Mouse (Mus musculus) midbrain, postnatal 0 days (tissue): Measurements from ENCODE around the gene Dlec1. TPM values are rescaled to one million over a fixed set of nuclear protein-coding genes. Genes with fewer than 3 reads are reported as not detected.
A peak's percentile ranks its signal among the peaks of the same experiment; 100 is the strongest.

Experiments used
- ATAC-seq: fragments of 200-750 bp; cut with Nextera tagmentation; 2 replicates; pipeline ENCODE4 v1.8.0; 2017; ENCODE audit warnings: moderate number of reproducible peaks, mild to moderate bottlenecking, moderate TSS enrichment, moderate library complexity; ENCODE audit not compliant: low FRiP score
- DNase-seq: peaks from one replicate; pipeline ENCODE4 v3.0.0-alpha.2; 2015; ENCODE audit warnings: low spot score
- H3K27ac ChIP-seq: fragments of 300-500 bp; sonication (generic); 2 replicates; pipeline ENCODE4 v1.5.1; 2014; ENCODE audit warnings: low read depth, mild to moderate bottlenecking, low read length, mixed read lengths
- H3K27me3 ChIP-seq: fragments of 300-500 bp; sonication (generic); 2 replicates; pipeline ENCODE4 v1.6.1; 2014; ENCODE audit warnings: low read length, control low read depth, mixed read lengths; ENCODE audit not compliant: insufficient read depth
- H3K36me3 ChIP-seq: fragments of 300-500 bp; sonication (generic); 2 replicates; pipeline ENCODE4 v1.6.1; 2014; ENCODE audit warnings: low read length, control low read depth, mixed read lengths; ENCODE audit not compliant: insufficient read depth
- H3K4me1 ChIP-seq: fragments of 300-500 bp; sonication (generic); 2 replicates; pipeline ENCODE4 v1.6.1; 2014; ENCODE audit warnings: mild to moderate bottlenecking, control low read depth, antibody characterized with exemption, low read length, mixed read lengths; ENCODE audit not compliant: insufficient read depth
- H3K4me2 ChIP-seq: fragments of 300-500 bp; sonication (generic); 2 replicates; pipeline ENCODE4 v1.6.1; 2014; ENCODE audit warnings: low read depth, mild to moderate bottlenecking, low read length, mixed read lengths; ENCODE audit not compliant: poor library complexity, severe bottlenecking
- H3K4me3 ChIP-seq: fragments of 300-500 bp; sonication (generic); 2 replicates; pipeline ENCODE4 v1.5.1; 2014; ENCODE audit warnings: low read depth, mild to moderate bottlenecking, low read length, moderate library complexity
- H3K9ac ChIP-seq: fragments of 300-500 bp; sonication (generic); replicated peaks from 2 replicates; pipeline ENCODE4 v1.6.1; 2014; ENCODE audit warnings: mild to moderate bottlenecking, low read length, moderate library complexity, mixed read lengths; ENCODE audit not compliant: poor library complexity, severe bottlenecking
- H3K9me3 ChIP-seq: fragments of 300-500 bp; sonication (generic); 2 replicates; pipeline ENCODE4 v1.6.1; 2016; ENCODE audit warnings: low read length, control low read depth
- CTCF ChIP-seq: IDR thresholded peaks from 2 replicates; pipeline ENCODE4 v1.5.1; 2016; ENCODE audit warnings: antibody characterized with exemption, mild to moderate bottlenecking
- WGBS: fragments of 180-500 bp; shearing (Covaris S2); extraction: QIAGEN DNeasy Blood & Tissue Kit; methylation state at CpG from one replicate; pipeline ENCODE4 v1.1.7; 2014; 5-methylcytosine and 5-hydroxymethylcytosine counted together
- polyA plus RNA-seq: library from polyadenylated mRNA; unstranded; fragments of >200 nt; fragmentation: Nextera tagmentation; extraction: Ambion mirVana; gene quantifications from 2 replicates; pipeline ENCODE4 v1.2.1, GENCODE M21; 2015
- total RNA-seq: library from RNA; depleted of rRNA; stranded (reverse); fragments of >200 nt; gene quantifications from 2 replicates; pipeline ENCODE4 v1.2.3, GENCODE M21; 2014

Dlec1 gene
- total and polyA plus RNA-seq, 2 experiments from 2014 or later, result 0.95 to 2.8 TPM

GRCm38 (mm10) chr9:119064296-119064695 lies 38.0 kb upstream of the Dlec1 start:
- no peak for DNase-seq
- Histone ChIP-seq H3K4me1 (no peaks in the 10 kb centered on the region), H3K9ac (no peak overlapping the region), H3K27ac (no peak overlapping the region), H3K9me3 (no peaks in the 10 kb centered on the region), H3K4me2 (no peak overlapping the region), H3K4me3 (no peak overlapping the region), H3K27me3 (no peaks in the 10 kb centered on the region), H3K36me3 (no peaks in the 10 kb centered on the region)
- 69% methylated on average over 4 of the region's 4 CpGs for WGBS
- no peak for TF ChIP-seq CTCF
- ATAC-seq, result no peak

GRCm38 (mm10) chr9:119067601-119068000 lies 34.7 kb upstream of the Dlec1 start:
- 4% methylated on average over 6 of the region's 6 CpGs for WGBS
- ATAC-seq, result no peak

DNA sequence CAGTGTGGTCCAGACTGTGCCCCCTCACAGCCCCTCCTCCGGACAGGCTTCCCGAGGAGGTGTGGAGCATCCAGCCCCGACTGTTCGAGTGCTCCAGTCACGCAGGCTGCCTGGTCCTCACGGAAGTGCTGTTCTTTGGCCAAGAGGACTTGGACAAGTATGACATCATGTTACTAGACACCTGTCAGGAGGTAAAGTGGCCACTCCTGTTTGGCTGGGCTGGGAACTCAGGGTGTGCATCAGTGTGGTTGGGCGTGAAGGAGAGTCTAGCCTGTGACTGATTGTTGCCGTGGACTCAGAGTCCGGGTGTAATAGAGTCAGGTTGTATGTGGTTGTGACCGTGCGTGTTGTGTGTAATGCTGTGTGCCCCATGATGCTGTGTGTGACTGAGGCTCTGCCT lies 34.0 kb upstream of the Dlec1 start:
- ATAC-seq (no peak), DNase-seq (no peak)
- H3K36me3 ChIP-seq, result no peaks in the 10 kb centered on the region; the same call in 1 of the 2 replicates
- no peak overlapping the region for H3K27ac ChIP-seq
- no peak for TF ChIP-seq CTCF
- H3K4me3 ChIP-seq, result no peak overlapping the region
- no peaks in the 10 kb centered on the region for H3K9me3 ChIP-seq
- H3K9ac ChIP-seq, result no peak overlapping the region
- no peak overlapping the region for H3K4me2 ChIP-seq
- H3K4me1 ChIP-seq, result no peaks in the 10 kb centered on the region
- WGBS, result 92% methylated on average over 11 of the region's 11 CpGs
- H3K27me3 ChIP-seq, result no peaks in the 10 kb centered on the region

More at GRCm38 (mm10) chr9:119067601-119068000, 34.7 kb upstream of the Dlec1 start:
- peak; percentile 79 for DNase-seq
- Histone ChIP-seq H3K4me3 (no peak overlapping the region), H3K9me3 (no peaks in the 10 kb centered on the region), H3K9ac (no peak overlapping the region), H3K4me2 (no peak overlapping the region), H3K4me1 (no peaks in the 10 kb centered on the region), H3K27ac (no peak overlapping the region), H3K36me3 (no peaks in the 10 kb centered on the region; the same call in 1 of the 2 replicates), H3K27me3 (no peaks in the 10 kb centered on the region)
- TF ChIP-seq CTCF, result peak; percentile 94

GRCm38 (mm10) chr9:119070173-119070825 lies 32.0 kb upstream of the Dlec1 start:
- Histone ChIP-seq H3K27me3 (no peaks in the 10 kb centered on the region), H3K4me3 (no peak overlapping the region), H3K9me3 (no peaks in the 10 kb centered on the region), H3K4me2 (no peak overlapping the region), H3K27ac (no peak overlapping the region), H3K9ac (no peak overlapping the region), H3K36me3 (no peaks in the 10 kb centered on the region; the same call in 1 of the 2 replicates), H3K4me1 (no peaks in the 10 kb centered on the region)
- DNase-seq (no peak), ATAC-seq (no peak)
- 84% methylated on average over 13 of the region's 13 CpGs for WGBS
- no peak for TF ChIP-seq CTCF

DNA sequence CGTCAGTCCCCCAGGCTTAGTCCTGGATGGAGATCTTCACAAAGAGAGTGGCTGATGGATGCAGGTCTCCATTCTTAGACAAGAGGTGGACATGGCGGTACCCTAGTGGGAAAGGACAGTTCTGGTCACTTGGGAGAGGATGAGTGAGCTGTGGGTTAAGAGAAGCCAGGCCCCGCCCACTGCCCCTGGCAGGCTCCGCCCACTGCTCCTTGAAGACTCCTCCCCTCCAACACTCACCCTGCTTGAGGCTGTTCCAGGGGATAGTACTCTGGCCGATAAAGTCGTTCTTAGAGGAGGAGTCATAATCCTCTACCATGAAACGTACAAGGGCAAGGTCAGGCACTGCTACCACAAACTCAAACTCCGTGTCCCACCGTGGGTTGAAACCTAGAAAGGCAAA lies 30.5 kb upstream of the Dlec1 start:
- no peak overlapping the region for H3K27ac ChIP-seq
- DNase-seq, result no peak
- no peaks in the 10 kb centered on the region; the same call in 1 of the 2 replicates for H3K36me3 ChIP-seq
- H3K4me1 ChIP-seq, result no peaks in the 10 kb centered on the region
- H3K9ac ChIP-seq, result no peak overlapping the region
- H3K27me3 ChIP-seq, result no peaks in the 10 kb centered on the region
- H3K4me2 ChIP-seq, result no peak overlapping the region
- ATAC-seq, result no peak
- TF ChIP-seq CTCF, result no peak
- 88% methylated on average over 9 of the region's 9 CpGs for whole genome bisulfite sequencing
- no peaks in the 10 kb centered on the region for H3K9me3 ChIP-seq
- no peak overlapping the region for H3K4me3 ChIP-seq

DNA sequence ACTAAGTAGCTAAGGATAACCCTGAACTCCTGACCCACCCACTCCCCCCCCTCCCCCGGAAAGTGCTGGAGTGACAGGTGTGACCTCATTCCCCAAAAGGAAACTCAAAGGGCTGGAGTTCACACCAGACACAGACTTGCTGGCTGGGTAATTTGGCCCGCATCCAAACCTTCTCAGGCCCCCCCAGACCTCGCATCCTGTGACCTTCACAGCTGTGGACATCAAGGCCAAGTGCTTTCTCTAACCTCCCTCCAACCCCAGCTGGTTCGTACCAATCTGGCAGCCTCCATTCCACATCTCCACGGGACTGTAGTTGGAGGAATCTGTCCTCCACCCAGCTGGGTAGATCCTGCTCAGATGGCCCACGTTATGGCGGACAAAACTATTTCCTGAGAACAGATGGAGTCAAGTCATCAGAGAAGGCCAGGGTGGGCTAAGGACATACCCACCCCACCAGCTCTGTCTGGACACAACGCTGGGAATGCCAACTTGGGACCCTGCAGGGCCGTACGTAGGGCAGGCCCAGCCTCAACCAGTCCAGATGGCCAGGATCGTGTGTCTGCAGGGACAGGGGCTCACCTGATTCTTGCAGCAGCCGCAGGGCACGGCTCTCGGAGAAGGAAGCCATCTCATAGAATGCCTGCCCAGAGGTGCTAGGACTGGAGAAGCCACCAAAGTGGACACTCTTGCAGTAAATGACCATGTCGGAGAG lies 28.9 kb upstream of the Dlec1 start:
- Histone ChIP-seq H3K4me3 (no peak overlapping the region), H3K36me3 (no peaks in the 10 kb centered on the region; the same call in 1 of the 2 replicates), H3K27me3 (no peaks in the 10 kb centered on the region), H3K27ac (no peak overlapping the region), H3K9ac (no peak overlapping the region), H3K4me2 (no peak overlapping the region), H3K4me1 (no peaks in the 10 kb centered on the region), H3K9me3 (no peaks in the 10 kb centered on the region)
- WGBS, result 84% methylated on average over 15 of the region's 15 CpGs
- no peak for TF ChIP-seq CTCF
- DNase-seq (no peak), ATAC-seq (no peak; the same call in 1 of the 2 replicates)
